ENCODE assay signal across 21 mouse cellular contexts in genomic region chr9:121416872-121417637, GRCm38 (mm10).
DNase-seq lines count a peak whose midpoint lies in the region; ATAC-seq and TF ChIP-seq lines count a peak whose summit lies in the region.
"Had no signal": no experiment of that assay in that cellular context is flagged by ENCODE, and none has a peak within 500 bp of the region (broad histone marks: within the 10 kb centered on the region; RNA-seq: fewer than 3 reads in every experiment).

No protein-coding gene starts in this region.

- peaks cover 6% of the 10 kb centered on the region; the same call in 1 of the 2 replicates for H3K4me1 ChIP-seq in lung, embryonic 14.5 days (ENCODE audit: insufficient read depth)
- peaks cover 29% of the 10 kb centered on the region for H3K4me1 ChIP-seq in intestine, embryonic 16.5 days (ENCODE audit: control insufficient read depth, insufficient read depth, low read length)
- no peaks in the 10 kb centered on the region; the same call in none of the 2 replicates for H3K4me1 ChIP-seq in stomach, postnatal 0 days (replicated peaks; ENCODE audit: control insufficient read depth, insufficient read depth)
- H3K4me1 ChIP-seq: midbrain, embryonic 12.5 days had no signal

- TF ChIP-seq CTCF in gastrocnemius, adult 2 months (IDR thresholded peaks at IDR 0.05): no peak
- TF ChIP-seq CTCF in lung, embryonic 14.5 days (IDR thresholded peaks at IDR 0.05; ENCODE audit: low read depth): no peak
- TF ChIP-seq CTCF in stomach, postnatal 0 days (IDR thresholded peaks at IDR 0.05; ENCODE audit: low read depth): no peak

- H3K9ac ChIP-seq in lung, embryonic 14.5 days: no peak overlapping the region
- peak overlapping the region; percentile 43; the same call in 1 of the 2 replicates for H3K9ac ChIP-seq in intestine, embryonic 16.5 days (ENCODE audit: low read depth, low read length)
- no peak overlapping the region for H3K9ac ChIP-seq in stomach, postnatal 0 days (ENCODE audit: low read length)
- H3K9ac ChIP-seq: embryonic facial prominence, embryonic 12.5 days; hindbrain, embryonic 13.5 days; liver, embryonic 12.5 days; midbrain, embryonic 12.5 days had no signal

- peak; percentile 14 for DNase-seq in gastrocnemius, adult 2 months
- DNase-seq in gastrocnemius, adult 18-20 months (ENCODE audit: low spot score): no peak
- no peak for DNase-seq in lung, embryonic 14.5 days
- no peak for DNase-seq in lung, postnatal 10 days
- DNase-seq in stomach, postnatal 0 days (ENCODE audit: low spot score): no peak
- DNase-seq in left cerebral cortex, postnatal 4 days: no peak
- DNase-seq: B cell, adult 2 months; cerebellum, adult 11 months; cerebellum, postnatal 10 days; heart, postnatal 14 days; retina, postnatal 1 day; thymus, adult 18-20 months had no signal

- intact Hi-C loops in gastrocnemius, adult 2 months (cut with DNase I): no loop called here
- intact Hi-C loops in left cerebral cortex, postnatal 4 days (cut with DNase I): no loop called here

- no peak overlapping the region for H3K4me3 ChIP-seq in gastrocnemius, adult 2 months
- no peak overlapping the region for H3K4me3 ChIP-seq in lung, embryonic 14.5 days (ENCODE audit: low read depth, low read length)
- H3K4me3 ChIP-seq in intestine, embryonic 16.5 days (ENCODE audit: low read length): peak overlapping the region; percentile 37; the same call in 1 of the 2 replicates
- H3K4me3 ChIP-seq in stomach, postnatal 0 days (ENCODE audit: low read depth, low read length): no peak overlapping the region; the same call in 1 of the 2 replicates
- H3K4me3 ChIP-seq: embryonic facial prominence, embryonic 12.5 days; erythroblast, embryonic 14.5 days; hindbrain, embryonic 13.5 days; liver, embryonic 12.5 days; midbrain, embryonic 12.5 days had no signal

- WGBS in lung, embryonic 14.5 days: 63% methylated on average over 7 of the region's 7 CpGs
- WGBS in intestine, embryonic 16.5 days: 66% methylated on average over 7 of the region's 7 CpGs
- 75% methylated on average over 7 of the region's 7 CpGs for WGBS in stomach, postnatal 0 days

- H3K27me3 ChIP-seq in lung, embryonic 14.5 days (ENCODE audit: insufficient read depth, low read length): no peaks in the 10 kb centered on the region
- H3K27me3 ChIP-seq in intestine, embryonic 16.5 days (replicated peaks; ENCODE audit: control insufficient read depth, insufficient read depth, low read length): no peaks in the 10 kb centered on the region
- no peaks in the 10 kb centered on the region for H3K27me3 ChIP-seq in stomach, postnatal 0 days (ENCODE audit: control insufficient read depth, insufficient read depth, low read length)
- H3K27me3 ChIP-seq: embryonic facial prominence, embryonic 12.5 days; hindbrain, embryonic 13.5 days; liver, embryonic 12.5 days; midbrain, embryonic 12.5 days had no signal

- ATAC-seq in lung, embryonic 14.5 days (ENCODE audit: insufficient read depth): no peak
- ATAC-seq in intestine, embryonic 16.5 days: no peak
- ATAC-seq in stomach, postnatal 0 days (ENCODE audit: low FRiP score, low TSS enrichment): no peak
- ATAC-seq: forebrain, embryonic 14.5 days; liver, embryonic 12.5 days had no signal

- H3K27ac ChIP-seq in gastrocnemius, adult 2 months: no peak overlapping the region
- peak overlapping the region; percentile 24; the same call in 1 of the 2 replicates for H3K27ac ChIP-seq in lung, embryonic 14.5 days (ENCODE audit: low read depth)
- H3K27ac ChIP-seq in intestine, embryonic 16.5 days (ENCODE audit: low read length): 0 out of 2 replicates have a peak overlapping the region, but pooled peaks have one; percentile 15
- peak overlapping the region; percentile 40 for H3K27ac ChIP-seq in stomach, postnatal 0 days (replicated peaks)
- H3K27ac ChIP-seq: embryonic facial prominence, embryonic 12.5 days; hindbrain, embryonic 13.5 days; liver, embryonic 12.5 days; macrophage; midbrain, embryonic 12.5 days had no signal

- H3K36me3 ChIP-seq in lung, embryonic 14.5 days (ENCODE audit: insufficient read depth): no peaks in the 10 kb centered on the region
- no peaks in the 10 kb centered on the region for H3K36me3 ChIP-seq in intestine, embryonic 16.5 days (ENCODE audit: control insufficient read depth, insufficient read depth, low read length)
- 0 out of 2 replicates have a peak, but pooled peaks cover 3% of the 10 kb centered on the region for H3K36me3 ChIP-seq in stomach, postnatal 0 days (ENCODE audit: control insufficient read depth, insufficient read depth, low read length)
- H3K36me3 ChIP-seq: embryonic facial prominence, embryonic 12.5 days had no signal

- H3K4me2 ChIP-seq in lung, embryonic 14.5 days: no peak overlapping the region
- peak overlapping the region; percentile 45 for H3K4me2 ChIP-seq in intestine, embryonic 16.5 days (ENCODE audit: low read depth, low read length)
- peak overlapping the region; percentile 37 for H3K4me2 ChIP-seq in stomach, postnatal 0 days (replicated peaks; ENCODE audit: low read depth)
- H3K4me2 ChIP-seq: embryonic facial prominence, embryonic 12.5 days; heart, embryonic 11.5 days; hindbrain, embryonic 13.5 days; liver, embryonic 12.5 days; midbrain, embryonic 12.5 days had no signal

- H3K9me3 ChIP-seq in lung, embryonic 14.5 days (ENCODE audit: low read depth, low read length): no peaks in the 10 kb centered on the region
- no peaks in the 10 kb centered on the region for H3K9me3 ChIP-seq in intestine, embryonic 16.5 days (ENCODE audit: control insufficient read depth, low read length)
- H3K9me3 ChIP-seq in stomach, postnatal 0 days (ENCODE audit: control insufficient read depth, low read length): no peaks in the 10 kb centered on the region
- H3K9me3 ChIP-seq: embryonic facial prominence, embryonic 12.5 days; hindbrain, embryonic 13.5 days; liver, embryonic 12.5 days; midbrain, embryonic 12.5 days had no signal

- TF ChIP-seq EP300 in stomach, postnatal 0 days (optimal IDR thresholded peaks at IDR 0.05): no peak
